In the genomic region with DNA sequence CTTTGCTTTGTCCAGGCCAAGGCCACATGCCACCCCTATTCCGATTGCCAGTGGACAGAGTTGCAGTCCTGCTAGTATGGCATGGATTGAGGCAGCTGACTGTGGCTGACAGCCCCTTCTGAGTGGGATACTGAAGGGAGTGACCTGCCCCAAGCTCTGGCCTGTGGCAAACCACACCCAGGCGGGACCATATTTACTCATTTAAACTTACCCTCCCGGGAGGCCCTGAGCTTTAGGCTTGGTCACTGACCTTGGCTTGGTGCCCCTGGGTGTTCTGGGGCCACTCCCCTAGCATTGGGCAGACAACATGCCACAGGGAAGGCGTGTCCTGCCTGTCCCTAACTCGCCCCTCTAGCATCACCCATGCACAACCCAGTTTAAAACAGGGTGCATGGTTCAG, we compare ENCODE assay signal across 8 mouse cellular contexts. TPM values are rescaled to one million over a fixed set of nuclear protein-coding genes. Genes with fewer than 3 reads are reported as not detected.
A peak's percentile ranks its signal among the peaks of the same experiment; 100 is the strongest.
DNase-seq lines count a peak whose midpoint lies in the region; ATAC-seq and TF ChIP-seq lines count a peak whose summit lies in the region.

No protein-coding gene starts in this region.

- H3K4me1 ChIP-seq in forebrain, embryonic 12.5 days, result peaks cover 86% of the 10 kb centered on the region
- peaks cover 34% of the 10 kb centered on the region for H3K4me1 ChIP-seq in intestine, postnatal 0 days (replicated peaks; ENCODE audit: control insufficient read depth, insufficient read depth, low read length)
- peaks cover 62% of the 10 kb centered on the region for H3K4me1 ChIP-seq in midbrain, embryonic 16.5 days (ENCODE audit: control insufficient read depth, insufficient read depth, low read length)

- H3ac ChIP-seq in C2C12 (ENCODE audit: control insufficient read depth, insufficient read length, low read depth), result peak overlapping the region; percentile 40

- H3K27ac ChIP-seq in forebrain, embryonic 12.5 days, result peak overlapping the region; percentile 97; the same call in 1 of the 2 replicates
- H3K27ac ChIP-seq in intestine, postnatal 0 days (ENCODE audit: low read depth, low read length), result no peak overlapping the region
- no peak overlapping the region for H3K27ac ChIP-seq in midbrain, embryonic 16.5 days (ENCODE audit: low read length)

- 0 out of 2 replicates have a peak overlapping the region, but pooled peaks have one; percentile 96 for H3K4me2 ChIP-seq in forebrain, embryonic 12.5 days
- H3K4me2 ChIP-seq in intestine, postnatal 0 days (replicated peaks; ENCODE audit: low read depth), result peak overlapping the region; percentile 85
- H3K4me2 ChIP-seq in midbrain, embryonic 16.5 days (ENCODE audit: low read length), result no peak overlapping the region

- DNase-seq in cerebellum, postnatal 14 days, result peak; percentile 40 to 42
- DNase-seq in cerebellum, postnatal 4 days (ENCODE audit: low spot score in 2 of 2), result no peak
- DNase-seq in frontal cortex, adult 2 months (ENCODE audit: extremely low spot score in 1 of 2, low spot score in 1 of 2), result no peak
- no peak for DNase-seq in thymus, postnatal 10 days (ENCODE audit: low spot score in 2 of 2)

- peaks cover 14% of the 10 kb centered on the region for H3K36me3 ChIP-seq in C2C12 (ENCODE audit: control insufficient read depth, insufficient read depth)
- H3K36me3 ChIP-seq in forebrain, embryonic 12.5 days (replicated peaks), result no peaks in the 10 kb centered on the region
- no peaks in the 10 kb centered on the region for H3K36me3 ChIP-seq in intestine, postnatal 0 days (ENCODE audit: control insufficient read depth, insufficient read depth)
- no peaks in the 10 kb centered on the region for H3K36me3 ChIP-seq in midbrain, embryonic 16.5 days (ENCODE audit: control insufficient read depth, insufficient read depth, low read length)

- TF ChIP-seq CTCF in C2C12 (IDR thresholded peaks at IDR 0.05; ENCODE audit: control insufficient read depth, insufficient read depth, insufficient read length), result no peak
- TF ChIP-seq CTCF in intestine, postnatal 0 days (IDR thresholded peaks at IDR 0.05; ENCODE audit: low read depth), result no peak

- H3K9ac ChIP-seq in forebrain, embryonic 12.5 days, result peak overlapping the region; percentile 38
- no peak overlapping the region for H3K9ac ChIP-seq in intestine, postnatal 0 days (ENCODE audit: low read depth, low read length)
- peak overlapping the region; percentile 89 for H3K9ac ChIP-seq in midbrain, embryonic 16.5 days (ENCODE audit: low read depth, low read length)

- WGBS in forebrain, embryonic 12.5 days, result 79% methylated on average over 5 of the region's 5 CpGs
- 31% methylated on average over 5 of the region's 5 CpGs for WGBS in intestine, postnatal 0 days
- 74% methylated on average over 5 of the region's 5 CpGs for WGBS in midbrain, embryonic 16.5 days

- H3K4me3 ChIP-seq in C2C12 (ENCODE audit: insufficient read depth, poor library complexity, severe bottlenecking), result no peak overlapping the region
- no peak overlapping the region for H3K4me3 ChIP-seq in forebrain, embryonic 12.5 days (replicated peaks)
- no peak overlapping the region for H3K4me3 ChIP-seq in intestine, postnatal 0 days (ENCODE audit: low read depth, low read length)
- H3K4me3 ChIP-seq in midbrain, embryonic 16.5 days (ENCODE audit: low read depth, low read length), result no peak overlapping the region

- ATAC-seq in forebrain, embryonic 12.5 days (ENCODE audit: low FRiP score), result no peak
- no peak for ATAC-seq in intestine, postnatal 0 days
- no peak for ATAC-seq in midbrain, embryonic 16.5 days

- H3K9me3 ChIP-seq in forebrain, embryonic 12.5 days, result no peaks in the 10 kb centered on the region
- no peaks in the 10 kb centered on the region for H3K9me3 ChIP-seq in intestine, postnatal 0 days (ENCODE audit: control insufficient read depth)
- no peaks in the 10 kb centered on the region for H3K9me3 ChIP-seq in midbrain, embryonic 16.5 days (replicated peaks; ENCODE audit: control insufficient read depth, low read length, poor library complexity, severe bottlenecking)

- H3K79me2 ChIP-seq in C2C12 (ENCODE audit: control insufficient read depth, insufficient read depth), result peaks cover 86% of the 10 kb centered on the region

- no peaks in the 10 kb centered on the region for H3K27me3 ChIP-seq in C2C12 (ENCODE audit: control insufficient read depth, insufficient read depth, insufficient read length)
- H3K27me3 ChIP-seq in forebrain, embryonic 12.5 days, result peaks cover 6% of the 10 kb centered on the region
- no peaks in the 10 kb centered on the region for H3K27me3 ChIP-seq in intestine, postnatal 0 days (replicated peaks; ENCODE audit: control insufficient read depth, insufficient read depth, low read length)
- H3K27me3 ChIP-seq in midbrain, embryonic 16.5 days (ENCODE audit: control insufficient read depth, insufficient read depth, low read depth, low read length), result no peaks in the 10 kb centered on the region

- peaks cover 78% of the 10 kb centered on the region for H3K79me3 ChIP-seq in C2C12 (ENCODE audit: low read depth)

TF ChIP-seq in C2C12, 6 proteins besides CTCF, POLR2A, EP300 and RAD21:
- TF ChIP-seq MYOD1 (IDR thresholded peaks at IDR 0.05; ENCODE audit: control insufficient read depth, insufficient read length, low read depth) (peak; percentile 43), FOSL1 (IDR thresholded peaks at IDR 0.05; ENCODE audit: insufficient read depth, low read length, poor library complexity, severe bottlenecking) (no peak), MAX (IDR thresholded peaks at IDR 0.05) (peak; percentile 64)
TF ChIP-seq in C2C12: peak in this region for 2.

RNA-seq across cellular contexts. Expression of a gene that starts 3.8 kb away (rescaled TPM):
- 35.3 TPM for polyA plus RNA-seq in C2C12 (2012; fragmentation: generic; extraction: Trizol)
- 17.7 and 20.3 TPM in 2 replicates for polyA plus RNA-seq in forebrain, embryonic 12.5 days (2016; fragmentation: Nextera tagmentation; extraction: Ambion mirVana)
- 15.8 and 16.2 TPM in 2 replicates for polyA plus RNA-seq in intestine, postnatal 0 days (2015; fragmentation: Nextera tagmentation; extraction: Ambion mirVana)
- polyA plus RNA-seq in midbrain, embryonic 16.5 days (2015; fragmentation: Nextera tagmentation; extraction: Ambion mirVana), result 21.6 and 22.5 TPM in 2 replicates
- polyA plus RNA-seq in frontal cortex, adult 2 months (2012; rRNA removed), result 137 and 138 TPM in 2 replicates

Comparison
In these comparisons a context has a peak if more than half of its experiments do, and no peak if none do; other contexts are left out.
1. DNase-seq: peak in cerebellum, postnatal 14 days (2 of 2); none in cerebellum, postnatal 4 days (0 of 2), frontal cortex, adult 2 months (0 of 2) and thymus, postnatal 10 days (0 of 2).